Mouse (Mus musculus): ENCODE measurements around the gene Mup7.
"Not testable (repeated sequence)": the region's sequence is repeated elsewhere in the genome, so short reads cannot be mapped to it uniquely, and the experiment has no call there.

Mup7 gene

DNA sequence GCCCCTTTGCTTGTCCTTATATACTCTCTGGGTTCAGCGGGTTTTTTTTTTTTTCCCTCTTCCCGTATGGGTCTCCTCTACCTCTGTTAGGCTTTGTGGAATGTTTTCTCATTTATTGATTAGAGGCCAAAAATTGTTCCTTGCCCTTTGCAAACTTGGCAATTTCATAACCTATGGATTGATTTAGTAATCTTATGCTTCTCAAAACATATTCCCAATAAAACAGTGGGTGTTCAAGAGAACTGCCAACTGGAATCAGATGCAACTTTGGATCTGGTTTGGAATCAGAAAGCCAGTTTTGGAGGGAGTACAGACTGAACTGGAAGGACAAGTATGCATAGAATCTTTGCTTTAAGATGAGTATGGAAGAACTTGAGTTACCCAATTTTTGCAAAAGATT is at the start of gene Mup7:
Gene Mup7, minus strand, starts transcription at position 101 of the 400 bp plus-strand sequence.
- not testable (repeated sequence) for DNase-seq (ENCODE audit: low read depth)

DNA sequence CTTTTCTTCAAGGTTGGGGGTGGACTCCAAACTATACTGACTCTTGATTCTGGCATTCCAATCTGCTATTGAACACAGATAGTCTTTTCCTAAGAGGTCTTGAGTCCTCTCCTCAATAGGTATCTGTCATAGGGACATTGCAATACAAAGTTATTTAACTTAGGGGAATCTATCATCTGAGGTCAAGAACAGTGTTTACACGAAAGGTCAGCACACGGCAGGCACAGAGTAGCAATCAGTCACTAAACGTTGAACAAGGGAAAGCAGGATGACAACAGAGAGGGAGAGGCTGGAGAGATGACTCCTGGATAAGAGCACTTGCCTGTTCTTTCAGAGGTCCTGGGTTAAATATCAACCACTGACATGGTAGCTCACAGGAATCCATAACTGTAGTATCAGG is 9.6 kb upstream of the Mup7 start:
- not testable (repeated sequence) for DNase-seq (ENCODE audit: low read depth)

DNA sequence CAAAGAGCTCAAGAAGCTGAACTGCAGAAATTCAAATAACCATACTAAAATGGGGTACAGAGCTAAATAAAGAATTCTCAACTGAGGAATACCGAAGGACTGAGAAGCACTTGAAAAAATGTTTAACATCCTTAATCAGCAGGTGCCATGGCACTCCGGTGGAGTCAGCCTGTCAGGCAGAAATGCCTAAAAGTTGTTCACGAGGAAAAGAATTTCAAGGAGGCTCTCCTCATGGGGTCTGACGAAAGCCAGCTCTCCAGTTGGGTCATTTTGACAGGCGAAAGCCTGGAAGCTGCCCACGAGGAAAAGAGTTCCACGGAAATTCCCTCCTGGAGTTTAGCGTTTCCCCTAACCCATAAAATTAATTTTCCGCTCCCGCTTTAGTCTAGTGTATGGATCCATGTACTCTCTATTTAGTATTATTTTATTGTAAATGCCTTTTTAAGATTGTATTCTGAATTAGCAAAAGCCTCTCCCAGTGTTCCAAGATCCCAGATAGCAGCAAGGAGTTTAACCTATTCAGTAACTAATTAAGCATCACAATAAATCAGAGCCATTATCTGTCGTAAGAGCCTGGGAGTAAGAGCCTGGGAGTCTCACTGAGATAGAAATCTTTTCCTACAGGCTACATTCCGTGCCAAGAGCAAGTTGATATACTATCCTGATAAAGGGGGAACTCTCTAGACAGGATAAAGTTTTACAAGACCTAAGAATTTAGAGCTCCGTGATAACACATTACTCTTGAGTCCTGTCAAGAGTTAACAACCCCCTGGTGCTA is 40.8 kb downstream of the Mup7 start:
- not testable (repeated sequence) for DNase-seq (ENCODE audit: low read depth)

DNA sequence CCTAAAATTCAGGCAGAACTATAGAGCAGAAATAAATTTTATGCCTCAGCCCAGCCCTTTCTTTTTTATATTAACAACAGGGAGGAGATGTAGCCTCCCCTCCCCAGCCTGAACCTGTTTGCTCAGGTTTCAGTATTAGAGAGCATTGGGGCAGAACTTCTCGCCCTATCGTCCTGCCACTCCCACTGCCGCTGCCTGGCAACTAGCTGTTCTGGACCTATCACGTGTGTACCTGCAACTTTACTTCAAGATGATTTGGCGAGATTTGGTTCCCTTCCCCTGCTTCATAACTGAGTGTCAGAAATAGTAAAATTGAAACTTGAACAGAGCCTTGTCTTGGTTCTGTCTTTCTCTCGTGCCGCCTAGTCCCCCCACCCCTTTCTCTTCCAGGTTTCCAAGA is 50.1 kb downstream of the Mup7 start:
- not testable (repeated sequence) for DNase-seq (ENCODE audit: low read depth)
